Mouse (Mus musculus) spleen, embryonic (tissue): ENCODE data around the gene Kbtbd2.

Source experiments
- CTCF ChIA-PET: fragments of 350-600 bp; sonication (Branson Sonifier 250); formaldehyde crosslinking; loops from one replicate; lab custom pipeline; 2022; lab: Charles Lee

Gene Kbtbd2

GRCm38 (mm10) chr6:56797311-56798151 is at the start of gene Kbtbd2:
TSS of gene Kbtbd2 (minus strand) at chr6:56797813.
- CTCF ChIA-PET, result no interaction called here

- CTCF ChIA-PET, result no interaction called here
These were observed 46.8 kb upstream of the Kbtbd2 start for GRCm38 (mm10) chr6:56844365-56844764.

- CTCF ChIA-PET, result interaction anchor here (0.6 kb wide), 1 partner anchor 792 kb away, joined by 7 read pairs; no protein-coding TSS in a partner anchor
These were observed 45.6 kb upstream of the Kbtbd2 start for GRCm38 (mm10) chr6:56843229-56843628.

GRCm38 (mm10) chr6:56837621-56838020 is 40.0 kb upstream of the Kbtbd2 start:
- CTCF ChIA-PET, result no interaction called here

- CTCF ChIA-PET, result no interaction called here
These were observed 39.6 kb upstream of the Kbtbd2 start for GRCm38 (mm10) chr6:56837166-56837565.

- CTCF ChIA-PET, result no interaction called here
These were observed 37.9 kb upstream of the Kbtbd2 start for GRCm38 (mm10) chr6:56835532-56835931.

GRCm38 (mm10) chr6:56834769-56835168 is 37.2 kb upstream of the Kbtbd2 start:
- CTCF ChIA-PET, result no interaction called here

GRCm38 (mm10) chr6:56832830-56833229 is 35.2 kb upstream of the Kbtbd2 start:
- CTCF ChIA-PET, result interaction anchor here (0.6 kb wide), 2 partner anchors 10 to 687 kb away, joined by 8 read pairs; no protein-coding TSS in a partner anchor

GRCm38 (mm10) chr6:56832407-56832796 is 34.8 kb upstream of the Kbtbd2 start:
- CTCF ChIA-PET, result interaction anchor here (0.6 kb wide), 2 partner anchors 10 to 688 kb away, joined by 8 read pairs; no protein-coding TSS in a partner anchor

GRCm38 (mm10) chr6:56831697-56832406 is 34.2 kb upstream of the Kbtbd2 start, which contains the start of gene Fkbp9:
TSS of gene Fkbp9 (plus strand) at chr6:56832059.
- CTCF ChIA-PET, result no interaction called here

- CTCF ChIA-PET, result no interaction called here
These were observed 28.0 kb upstream of the Kbtbd2 start for GRCm38 (mm10) chr6:56825657-56826056.

- CTCF ChIA-PET, result no interaction called here
These were observed 21.5 kb upstream of the Kbtbd2 start for GRCm38 (mm10) chr6:56819124-56819487.

GRCm38 (mm10) chr6:56818436-56819123 is 21.0 kb upstream of the Kbtbd2 start:
- CTCF ChIA-PET, result no interaction called here

GRCm38 (mm10) chr6:56813332-56813731 is 15.7 kb upstream of the Kbtbd2 start:
- CTCF ChIA-PET, result no interaction called here

GRCm38 (mm10) chr6:56808656-56809055 is 11.0 kb upstream of the Kbtbd2 start:
- CTCF ChIA-PET, result no interaction called here

- CTCF ChIA-PET, result no interaction called here
These were observed 8.6 kb upstream of the Kbtbd2 start for GRCm38 (mm10) chr6:56806195-56806594.

- CTCF ChIA-PET, result no interaction called here
These were observed 7.4 kb upstream of the Kbtbd2 start for GRCm38 (mm10) chr6:56805026-56805425.

- CTCF ChIA-PET, result no interaction called here
These were observed 496 bp upstream of the Kbtbd2 start for GRCm38 (mm10) chr6:56798152-56798465.

- CTCF ChIA-PET, result interaction anchor here (0.7 kb wide), 1 partner anchor 212 kb away, joined by 3 read pairs; no protein-coding TSS in a partner anchor
These were observed 908 bp downstream of the Kbtbd2 start for GRCm38 (mm10) chr6:56796668-56797141.

- CTCF ChIA-PET, result interaction anchor here (0.7 kb wide), 1 partner anchor 212 kb away, joined by 3 read pairs; no protein-coding TSS in a partner anchor
These were observed 1.4 kb downstream of the Kbtbd2 start for GRCm38 (mm10) chr6:56796232-56796631.

- CTCF ChIA-PET, result no interaction called here
These were observed 2.8 kb downstream of the Kbtbd2 start for GRCm38 (mm10) chr6:56794834-56795233.

- CTCF ChIA-PET, result no interaction called here
These were observed 8.3 kb downstream of the Kbtbd2 start for GRCm38 (mm10) chr6:56789336-56789735.
